Mouse (Mus musculus) MEL-GATA-1-ER (cell line): ENCODE data around the gene Sos1.
"Not testable (repeated sequence)": the region's sequence is repeated elsewhere in the genome, so short reads cannot be mapped to it uniquely, and the experiment has no call there.

Experiments used
- DNase-seq: peaks from one replicate; pipeline ENCODE4 v3.0.0-alpha.2; 2012; ENCODE audit warnings: low read depth; ENCODE audit errors: extremely low read depth

Gene Sos1

DNA sequence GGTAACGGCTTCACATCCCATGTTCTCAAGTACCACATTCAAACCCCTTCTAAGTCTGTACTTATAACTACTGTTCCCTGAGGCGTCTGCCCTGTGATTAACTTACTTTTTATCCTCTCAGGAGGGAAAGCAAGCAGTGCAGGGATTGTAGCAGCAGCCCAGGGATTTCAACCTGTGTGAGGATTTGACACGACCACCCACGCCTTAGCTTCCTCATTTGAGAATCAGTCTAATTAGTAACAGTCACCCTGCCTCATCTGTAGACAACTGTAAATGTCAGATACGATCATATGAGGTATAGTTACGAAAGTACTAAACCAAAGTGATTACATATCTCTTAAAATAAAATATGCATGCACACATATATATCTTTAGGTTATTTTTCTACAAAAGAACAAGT, 15.9 kb upstream of the Sos1 start:
- no peak for DNase-seq

GRCm38 (mm10) chr17:80493891-80494290, 13.6 kb upstream of the Sos1 start:
- DNase-seq: no peak

GRCm38 (mm10) chr17:80492811-80493210, 12.6 kb upstream of the Sos1 start:
- no peak for DNase-seq

DNA sequence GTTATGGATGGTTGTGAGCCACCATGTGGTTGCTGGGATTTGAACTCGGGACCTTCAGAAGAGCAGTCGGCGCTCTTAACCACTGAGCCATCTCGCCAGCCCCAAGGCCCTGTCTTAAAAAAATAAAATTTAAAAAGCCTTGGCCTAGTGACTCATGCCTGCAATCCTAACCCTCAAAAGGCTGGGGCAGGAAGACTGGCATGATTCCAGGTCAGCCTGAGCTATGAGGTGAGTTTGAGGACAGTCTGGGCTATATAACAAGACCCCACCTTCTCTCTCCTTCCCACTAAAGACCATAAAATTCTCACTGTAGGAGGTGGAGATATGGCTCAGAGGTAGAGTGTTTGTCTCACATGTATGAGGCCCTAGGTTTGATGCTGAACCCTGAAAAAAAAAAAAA, 12.0 kb upstream of the Sos1 start:
- no peak for DNase-seq

DNA sequence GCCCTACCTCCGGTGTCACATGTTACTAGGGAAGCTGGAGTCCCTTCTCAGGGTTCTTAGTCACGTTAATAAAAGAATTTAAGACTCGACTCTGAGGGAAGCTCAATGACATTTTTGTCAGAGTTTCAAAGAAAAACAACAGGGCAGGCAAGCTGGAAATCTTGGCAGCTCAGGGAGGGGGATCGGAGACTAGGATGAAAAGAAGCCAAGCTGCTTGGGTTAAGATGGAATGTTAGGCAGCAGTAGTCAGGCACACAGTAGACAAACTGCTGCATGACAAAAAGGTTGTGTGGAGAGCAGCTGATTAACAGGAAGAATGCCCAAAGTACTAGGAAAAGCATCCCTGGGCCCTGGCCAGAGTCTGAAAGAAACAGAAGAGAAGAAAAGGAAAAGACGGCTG, 9.9 kb upstream of the Sos1 start:
- no peak for DNase-seq

GRCm38 (mm10) chr17:80488918-80489317, 8.7 kb upstream of the Sos1 start:
- DNase-seq: no peak

DNA sequence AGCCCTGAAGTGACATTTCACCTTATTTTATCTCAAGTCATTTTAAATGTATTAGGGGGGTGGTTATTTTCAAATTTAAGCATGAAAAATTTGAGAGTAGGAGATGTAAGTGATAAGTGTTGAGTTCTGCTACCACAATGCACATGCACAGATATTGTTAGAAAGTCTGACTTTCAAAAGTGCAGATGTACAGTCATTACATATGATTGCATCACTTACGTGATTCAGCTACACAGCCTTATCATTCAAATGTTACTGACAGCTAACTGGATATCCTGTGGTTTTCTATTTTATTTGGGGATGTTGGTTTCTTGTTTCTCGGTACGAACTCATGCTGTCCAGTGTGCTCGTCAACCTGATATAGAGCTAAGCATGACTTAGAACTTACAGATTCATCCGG, 4.9 kb upstream of the Sos1 start:
- peak; percentile 38 for DNase-seq

DNA sequence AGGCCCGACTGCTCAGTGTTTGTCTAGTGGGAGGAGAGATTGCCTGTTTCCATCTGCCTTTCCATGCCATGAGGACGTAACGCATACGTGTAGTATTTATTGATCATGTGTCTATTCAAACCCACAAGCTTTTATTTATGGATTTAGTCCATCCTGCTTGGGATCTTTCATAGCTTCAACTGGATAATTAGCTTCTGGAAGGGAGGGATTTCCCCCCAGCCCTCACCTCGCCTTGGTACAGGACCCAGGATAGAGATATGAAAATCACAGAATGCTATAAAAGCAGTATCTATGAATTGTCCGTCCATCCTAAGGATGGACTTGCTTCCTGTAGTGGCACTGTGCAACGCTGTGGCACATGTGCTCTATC, 587 bp upstream of the Sos1 start:
- no peak for DNase-seq

GRCm38 (mm10) chr17:80479295-80480030, 790 bp downstream of the Sos1 start:
- DNase-seq: peak; percentile 58

GRCm38 (mm10) chr17:80477679-80478078, 2.6 kb downstream of the Sos1 start:
- DNase-seq: no peak

DNA sequence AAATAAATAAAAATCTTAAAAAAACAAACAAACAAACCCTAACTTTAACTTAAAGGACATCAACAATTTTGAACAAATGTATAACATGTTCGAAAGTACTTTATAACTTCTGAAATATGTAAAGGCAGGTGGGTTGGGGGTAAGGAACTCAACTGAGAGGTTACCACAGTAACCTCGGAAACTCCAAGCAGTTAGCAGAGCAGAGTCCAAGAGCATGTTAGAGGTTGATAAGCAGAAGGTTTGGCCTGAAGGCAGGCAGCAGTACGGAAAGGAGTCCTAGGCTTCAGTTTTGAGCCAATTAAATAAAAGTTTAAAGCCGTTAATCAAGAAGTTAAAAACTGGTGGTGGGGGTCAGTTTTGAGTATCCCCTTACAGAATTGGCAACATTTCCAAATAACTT, 3.8 kb downstream of the Sos1 start:
- peak; percentile 71 for DNase-seq

DNA sequence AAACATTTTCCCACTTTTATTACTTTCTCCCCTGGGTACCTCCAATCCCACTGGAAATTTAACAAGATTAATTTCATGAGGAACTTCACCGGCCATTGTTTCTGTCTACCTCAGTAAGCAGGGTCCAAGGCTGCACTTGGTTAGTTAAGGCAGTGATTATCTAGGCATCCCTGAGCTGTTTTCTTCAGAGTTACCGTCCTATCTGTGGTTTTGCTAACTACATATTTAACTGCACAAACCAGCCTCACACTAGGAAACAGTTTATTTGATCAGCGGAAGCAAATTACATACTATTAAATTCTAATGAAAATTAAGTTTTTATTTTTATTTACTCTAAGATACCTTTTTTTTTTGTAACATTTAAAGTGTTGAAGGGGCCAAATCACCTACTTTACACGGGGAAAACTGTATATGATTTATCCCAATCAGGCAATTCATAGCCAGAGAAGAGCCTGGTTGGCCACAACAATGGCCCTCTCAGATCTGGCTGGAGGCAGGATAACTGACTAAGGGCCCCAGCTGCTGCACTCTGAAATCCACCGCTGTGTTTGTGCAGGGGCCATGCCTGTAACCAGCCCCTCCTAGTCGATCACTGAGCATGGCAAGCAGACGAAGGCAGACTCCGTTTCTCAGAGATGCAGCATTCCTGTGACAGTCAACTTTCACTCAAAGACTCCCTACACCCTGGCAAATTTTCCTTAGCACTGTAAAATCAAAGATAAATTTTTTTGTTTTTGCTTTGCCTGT, 9.0 kb downstream of the Sos1 start:
- DNase-seq: no peak

DNA sequence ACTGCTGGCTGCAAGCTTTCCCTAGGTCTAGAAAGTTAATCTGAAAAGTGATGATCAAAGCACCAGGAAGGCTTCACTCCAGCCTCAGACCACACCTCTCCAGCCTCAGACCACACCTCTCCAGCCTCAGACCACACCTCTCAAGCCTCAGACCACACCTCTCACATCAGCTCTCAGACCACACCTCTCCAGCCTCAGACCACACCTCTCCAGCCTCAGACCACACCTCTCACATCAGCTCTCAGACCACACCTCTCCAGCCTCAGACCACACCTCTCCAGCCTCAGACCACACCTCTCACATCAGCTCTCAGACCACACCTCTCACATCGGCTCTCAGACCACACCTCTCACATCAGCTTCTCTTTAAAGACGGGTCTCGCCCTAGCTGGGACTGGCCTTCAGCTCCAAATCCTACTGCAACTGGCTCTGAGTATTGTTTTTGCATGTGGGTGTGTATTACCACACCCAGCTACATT, 11.8 kb downstream of the Sos1 start:
- not testable (repeated sequence) for DNase-seq

GRCm38 (mm10) chr17:80460258-80460657, 20.0 kb downstream of the Sos1 start:
- no peak for DNase-seq

- no peak for DNase-seq
Observed at GRCm38 (mm10) chr17:80455648-80456047, 24.6 kb downstream of the Sos1 start.

DNA sequence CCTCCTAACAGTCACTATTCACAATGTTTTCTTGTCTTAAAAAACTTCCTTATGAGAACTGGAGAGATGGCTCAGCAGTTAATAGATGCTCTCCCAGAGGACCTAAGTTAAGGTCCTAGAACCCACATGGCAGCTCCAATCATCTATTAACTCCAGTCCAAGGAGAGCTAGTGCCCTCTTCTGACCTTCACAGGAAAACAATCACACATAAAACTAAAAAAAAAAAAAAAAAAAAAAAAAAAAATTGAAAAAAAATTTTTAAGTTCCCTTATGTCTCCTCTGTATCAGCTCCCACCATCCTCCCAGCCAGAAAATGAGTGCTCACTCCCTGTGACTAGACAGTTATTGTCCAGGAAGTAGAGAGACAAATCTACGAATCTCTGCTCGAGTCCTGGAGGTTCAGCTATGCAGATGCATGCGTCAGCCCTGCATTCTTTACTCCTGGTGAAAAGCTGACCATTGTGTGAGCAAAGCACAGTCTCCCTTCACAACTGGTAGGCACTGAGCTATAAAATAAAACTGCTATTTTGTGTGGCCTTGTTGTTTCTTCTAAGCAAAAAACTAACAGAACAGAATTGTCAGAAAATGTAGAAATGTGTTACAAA, 29.7 kb downstream of the Sos1 start:
- no peak for DNase-seq

DNA sequence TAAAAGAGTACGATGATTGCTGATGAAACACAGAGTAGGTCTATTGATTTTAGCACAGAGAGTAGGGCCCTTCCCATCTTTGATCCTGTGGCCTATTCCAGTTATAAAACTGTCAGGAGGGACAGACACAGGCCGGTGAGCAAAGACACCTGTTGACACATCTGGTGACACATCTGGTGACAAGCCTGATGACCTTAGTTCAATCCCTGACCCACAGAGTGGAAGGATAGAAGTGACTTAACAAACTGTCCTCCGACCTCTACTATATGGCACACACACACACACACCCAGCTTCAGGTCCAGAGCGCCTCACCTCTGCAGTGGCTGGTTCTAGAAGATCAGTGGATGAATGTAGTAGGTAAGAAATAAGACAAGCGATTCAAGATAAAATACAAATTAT, 33.8 kb downstream of the Sos1 start:
- no peak for DNase-seq

DNA sequence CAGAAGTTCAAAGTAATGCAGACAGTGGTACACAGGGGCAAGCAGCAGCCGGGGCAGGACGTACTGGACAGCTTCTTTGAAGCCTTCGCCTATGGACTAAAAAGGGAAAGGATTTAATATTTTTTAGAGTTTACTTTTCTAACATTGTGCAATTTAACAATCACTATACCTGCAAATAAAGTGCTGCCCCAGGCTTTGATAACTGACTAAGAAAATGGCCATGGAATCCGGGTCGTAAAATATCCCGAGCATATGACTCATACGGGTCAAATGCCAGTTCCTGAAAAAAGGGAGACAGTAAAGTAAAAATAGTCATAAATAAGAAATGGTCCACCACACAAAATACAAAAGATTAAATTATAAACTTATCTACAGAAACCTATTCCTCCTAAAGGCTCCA, 34.8 kb downstream of the Sos1 start:
- DNase-seq: no peak

- no peak for DNase-seq
Observed at GRCm38 (mm10) chr17:80435680-80436079, 44.6 kb downstream of the Sos1 start.

DNA sequence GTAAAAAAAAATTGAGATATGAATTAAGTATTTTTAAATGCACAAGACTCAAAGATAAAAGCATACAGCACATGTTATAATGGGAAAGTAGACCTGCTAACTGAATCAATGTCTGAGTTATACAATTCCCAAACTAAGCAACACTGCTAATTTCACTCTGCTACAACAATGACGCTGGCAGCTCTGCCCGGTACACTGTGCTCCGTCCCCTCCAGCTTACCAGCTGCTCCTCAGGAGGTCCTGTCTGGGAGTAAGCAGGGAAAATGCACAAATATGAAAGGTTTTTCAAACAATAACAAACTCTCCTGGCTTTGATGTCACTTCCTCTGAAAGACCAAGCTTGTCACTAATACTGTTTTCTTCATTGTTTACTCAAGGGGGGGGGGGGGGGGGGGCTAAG, 45.8 kb downstream of the Sos1 start:
- no peak for DNase-seq

GRCm38 (mm10) chr17:80431997-80432396, 48.3 kb downstream of the Sos1 start:
- no peak for DNase-seq

- DNase-seq: no peak
Observed at GRCm38 (mm10) chr17:80427966-80428365, 52.3 kb downstream of the Sos1 start.

DNA sequence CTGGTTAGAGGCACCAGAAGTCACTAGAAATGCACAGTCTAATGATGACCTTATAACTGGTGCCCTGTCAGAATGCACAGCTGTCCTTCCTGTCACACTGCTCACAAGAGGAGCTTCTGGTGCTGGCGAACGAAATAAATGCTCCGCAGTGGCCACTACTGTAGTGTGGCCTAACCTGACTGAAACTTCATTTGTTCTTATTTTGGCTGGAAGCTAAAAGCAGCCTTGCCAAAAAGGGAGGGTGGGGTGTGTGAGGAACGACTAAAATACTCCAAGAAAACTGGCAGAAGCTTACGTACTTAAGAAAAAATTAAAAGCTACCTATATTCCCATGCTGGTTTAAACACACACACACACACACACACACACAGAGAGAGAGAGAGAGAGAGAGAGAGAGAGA, 53.4 kb downstream of the Sos1 start:
- DNase-seq: no peak
